Mouse (Mus musculus) hindbrain, embryonic 11.5 days (tissue): Measurements from ENCODE around the gene Pdlim4. TPM values are rescaled to one million over a fixed set of nuclear protein-coding genes. Genes with fewer than 3 reads are reported as not detected.
A peak's percentile ranks its signal among the peaks of the same experiment; 100 is the strongest.

Experiments used
- ATAC-seq: fragments of 200-750 bp; cut with Nextera tagmentation; 2 replicates; pipeline ENCODE4 v1.8.0; 2017; ENCODE audit warnings: mild to moderate bottlenecking, moderate TSS enrichment, moderate library complexity; ENCODE audit not compliant: low FRiP score
- DNase-seq: peaks from one replicate; pipeline ENCODE4 v3.0.0-alpha.2; 2015; ENCODE audit warnings: low spot score
- H3K27ac ChIP-seq: fragments of 300-500 bp; sonication (generic); 2 replicates; pipeline ENCODE4 v1.5.1; 2014; ENCODE audit warnings: mild to moderate bottlenecking, low read depth, low read length
- H3K27me3 ChIP-seq: fragments of 300-500 bp; sonication (generic); 2 replicates; pipeline ENCODE4 v1.6.1; 2014; ENCODE audit warnings: mild to moderate bottlenecking, low read length, moderate library complexity, mixed read lengths; ENCODE audit not compliant: control insufficient read depth, insufficient read depth
- H3K36me3 ChIP-seq: fragments of 300-500 bp; sonication (generic); 2 replicates; pipeline ENCODE4 v1.6.1; 2014; ENCODE audit warnings: mild to moderate bottlenecking, low read length, moderate library complexity, mixed read lengths; ENCODE audit not compliant: control insufficient read depth, insufficient read depth
- H3K4me1 ChIP-seq: fragments of 300-500 bp; sonication (generic); replicated peaks from 2 replicates; pipeline ENCODE4 v1.6.1; 2014; ENCODE audit warnings: low read length, mixed read lengths; ENCODE audit not compliant: control insufficient read depth, insufficient read depth
- H3K4me2 ChIP-seq: fragments of 300-500 bp; sonication (generic); replicated peaks from 2 replicates; pipeline ENCODE4 v1.6.1; 2014; ENCODE audit warnings: mild to moderate bottlenecking, low read depth, low read length
- H3K4me3 ChIP-seq: fragments of 300-500 bp; sonication (generic); 2 replicates; pipeline ENCODE4 v1.5.1; 2014; ENCODE audit warnings: low read depth, low read length
- H3K9ac ChIP-seq: fragments of 300-500 bp; sonication (generic); 2 replicates; pipeline ENCODE4 v1.6.1; 2014; ENCODE audit warnings: low read depth, low read length
- H3K9me3 ChIP-seq: fragments of 300-500 bp; sonication (generic); 2 replicates; pipeline ENCODE4 v1.6.1; 2016; ENCODE audit warnings: low read length; ENCODE audit not compliant: control insufficient read depth
- whole genome bisulfite sequencing: fragments of 180-500 bp; shearing (Covaris S2); extraction: QIAGEN DNeasy Blood & Tissue Kit; methylation state at CpG from one replicate; pipeline ENCODE4 v1.1.7; 2014; 5-methylcytosine and 5-hydroxymethylcytosine counted together
- polyA plus RNA-seq: library from polyadenylated mRNA; unstranded; fragments of >200 nt; fragmentation: Nextera tagmentation; extraction: Ambion mirVana; gene quantifications from 2 replicates; pipeline ENCODE4 v1.2.1, GENCODE M21; 2014

The Pdlim4 gene
- polyA plus RNA-seq, 1 experiment from 2014 or later = 46.4 TPM

- H3K4me3 ChIP-seq = peak overlapping the region; percentile 58
- peaks cover 8% of the 10 kb centered on the region for H3K27me3 ChIP-seq
- H3K4me1 ChIP-seq = peaks cover 7% of the 10 kb centered on the region; the same call in 1 of the 2 replicates
- under 1% methylated on average over 57 of the region's 83 CpGs for WGBS
- H3K9me3 ChIP-seq = no peaks in the 10 kb centered on the region
- DNase-seq (peak; percentile 80), ATAC-seq (peak; percentile 77)
- H3K9ac ChIP-seq = peak overlapping the region; percentile 65
- H3K27ac ChIP-seq = no peak overlapping the region
- H3K36me3 ChIP-seq = no peaks in the 10 kb centered on the region
- peak overlapping the region; percentile 97 for H3K4me2 ChIP-seq
These were observed 32.1 kb upstream of the Pdlim4 start for GRCm38 (mm10) chr11:54100692-54101591.

- Histone ChIP-seq H3K9ac (peak within 1 kb of the TSS; percentile 65), H3K9me3 (no peaks in the 10 kb centered on the region), H3K4me1 (peaks cover 7% of the 10 kb centered on the region; the same call in 1 of the 2 replicates), H3K4me3 (peak within 1 kb of the TSS; percentile 58), H3K36me3 (no peaks in the 10 kb centered on the region), H3K27me3 (peaks cover 8% of the 10 kb centered on the region), H3K27ac (no peak within 1 kb of the TSS), H3K4me2 (peak within 1 kb of the TSS; percentile 97)
- WGBS = 50% methylated on average over 10 of the region's 10 CpGs
- peak; percentile 4; the same call in 1 of the 2 replicates for ATAC-seq
- no peak for DNase-seq
These were observed 31.4 kb upstream of the Pdlim4 start, which contains the start of gene P4ha2 for GRCm38 (mm10) chr11:54100045-54100691. Gene P4ha2 (plus strand): TSS chr11:54100095.

GRCm38 (mm10) chr11:54093000-54093399 lies 24.2 kb upstream of the Pdlim4 start:
- DNase-seq = peak; percentile 58

GRCm38 (mm10) chr11:54092188-54092587 lies 23.4 kb upstream of the Pdlim4 start:
- no peak overlapping the region for H3K4me2 ChIP-seq
- H3K9ac ChIP-seq = no peak overlapping the region
- ATAC-seq (no peak), DNase-seq (no peak)
- no peaks in the 10 kb centered on the region for H3K36me3 ChIP-seq
- H3K4me3 ChIP-seq = no peak overlapping the region
- H3K9me3 ChIP-seq = no peaks in the 10 kb centered on the region
- H3K4me1 ChIP-seq = no peaks in the 10 kb centered on the region
- H3K27ac ChIP-seq = no peak overlapping the region
- WGBS = 68% methylated on average over 7 of the region's 7 CpGs
- no peaks in the 10 kb centered on the region for H3K27me3 ChIP-seq

More at GRCm38 (mm10) chr11:54093000-54093399, 24.2 kb upstream of the Pdlim4 start:
- ATAC-seq = no peak
- no peak overlapping the region for H3K9ac ChIP-seq
- H3K4me2 ChIP-seq = no peak overlapping the region
- H3K9me3 ChIP-seq = no peaks in the 10 kb centered on the region
- 13% methylated on average over 3 of the region's 3 CpGs for WGBS
- no peak overlapping the region for H3K27ac ChIP-seq
- no peaks in the 10 kb centered on the region for H3K27me3 ChIP-seq
- H3K4me1 ChIP-seq = no peaks in the 10 kb centered on the region
- no peak overlapping the region for H3K4me3 ChIP-seq
- no peaks in the 10 kb centered on the region for H3K36me3 ChIP-seq

GRCm38 (mm10) chr11:54091726-54092125 lies 22.9 kb upstream of the Pdlim4 start:
- no peak overlapping the region for H3K4me3 ChIP-seq
- no peaks in the 10 kb centered on the region for H3K9me3 ChIP-seq
- WGBS = 64% methylated on average over 8 of the region's 8 CpGs
- no peak overlapping the region for H3K4me2 ChIP-seq
- H3K4me1 ChIP-seq = no peaks in the 10 kb centered on the region
- DNase-seq = no peak
- no peak for ATAC-seq
- no peak overlapping the region for H3K9ac ChIP-seq
- no peak overlapping the region for H3K27ac ChIP-seq
- H3K27me3 ChIP-seq = no peaks in the 10 kb centered on the region
- H3K36me3 ChIP-seq = no peaks in the 10 kb centered on the region

GRCm38 (mm10) chr11:54090091-54090879 lies 21.5 kb upstream of the Pdlim4 start:
- no peak overlapping the region for H3K4me2 ChIP-seq

GRCm38 (mm10) chr11:54088947-54089317 lies 20.1 kb upstream of the Pdlim4 start:
- no peaks in the 10 kb centered on the region for H3K27me3 ChIP-seq
- WGBS = 53% methylated on average over 5 of the region's 5 CpGs
- no peaks in the 10 kb centered on the region for H3K4me1 ChIP-seq
- ATAC-seq (no peak), DNase-seq (peak; percentile 87)
- no peak overlapping the region for H3K4me2 ChIP-seq
- no peaks in the 10 kb centered on the region for H3K9me3 ChIP-seq
- no peak overlapping the region for H3K27ac ChIP-seq
- H3K36me3 ChIP-seq = no peaks in the 10 kb centered on the region
- no peak overlapping the region for H3K9ac ChIP-seq
- H3K4me3 ChIP-seq = no peak overlapping the region

More at GRCm38 (mm10) chr11:54090091-54090879, 21.5 kb upstream of the Pdlim4 start:
- WGBS = 81% methylated on average over 1 of the region's 1 CpGs
- ATAC-seq (no peak), DNase-seq (no peak)
- Histone ChIP-seq H3K9ac (no peak overlapping the region), H3K36me3 (no peaks in the 10 kb centered on the region), H3K4me1 (no peaks in the 10 kb centered on the region), H3K9me3 (no peaks in the 10 kb centered on the region), H3K27me3 (no peaks in the 10 kb centered on the region), H3K27ac (no peak overlapping the region), H3K4me3 (no peak overlapping the region)

GRCm38 (mm10) chr11:54088253-54088946 lies 19.6 kb upstream of the Pdlim4 start:
- Histone ChIP-seq H3K4me3 (no peak overlapping the region), H3K9me3 (no peaks in the 10 kb centered on the region), H3K36me3 (no peaks in the 10 kb centered on the region), H3K4me1 (no peaks in the 10 kb centered on the region), H3K27me3 (no peaks in the 10 kb centered on the region), H3K4me2 (no peak overlapping the region), H3K9ac (no peak overlapping the region), H3K27ac (no peak overlapping the region)
- ATAC-seq = no peak
- 82% methylated on average over 7 of the region's 7 CpGs for WGBS
- no peak for DNase-seq
